Mouse (Mus musculus): Measurements from ENCODE around the gene Gins2. TPM values are rescaled to one million over a fixed set of nuclear protein-coding genes. Genes with fewer than 3 reads are reported as not detected.

Gene Gins2
- total and polyA plus RNA-seq, 3 experiments: 50.0 to 129 (median 61.2) TPM

GRCm38 (mm10) chr8:120631441-120632375 lies 42.6 kb upstream of the Gins2 start:
- DNase-seq (ENCODE audit: extremely low read depth): no peak

DNA sequence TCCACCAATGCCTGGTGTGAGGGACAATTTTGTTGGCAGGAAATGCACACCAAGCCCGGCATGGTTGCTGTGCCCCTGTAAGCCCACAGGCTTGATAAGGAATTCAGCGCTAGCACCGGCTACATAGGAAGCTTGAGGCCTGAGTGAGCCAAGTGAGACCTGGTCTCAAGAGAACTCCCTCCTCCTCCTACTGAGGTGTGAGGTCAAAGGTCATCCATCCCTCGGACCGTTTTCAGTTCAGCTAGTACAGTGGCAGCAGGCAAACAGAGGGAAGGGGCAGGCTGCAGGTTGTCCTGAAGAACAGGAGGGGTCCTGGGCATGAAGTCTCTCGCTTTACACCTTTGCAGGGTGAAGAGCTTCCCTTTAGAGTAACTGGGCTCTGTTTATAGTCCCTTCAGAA lies 41.7 kb upstream of the Gins2 start:
- no peak for DNase-seq (ENCODE audit: extremely low read depth)
- H3K9ac ChIP-seq (ENCODE audit: insufficient read depth, low read depth): no peak overlapping the region
- H3K4me3 ChIP-seq (replicated peaks in 1 of 3; ENCODE audit: low read depth in 2 of 3, low read length in 2 of 3, poor library complexity in 1 of 3): no peak overlapping the region
- H3K4me1 ChIP-seq (ENCODE audit: control insufficient read depth in 1 of 2, insufficient read depth in 2 of 2): peaks cover 6 to 10% of the 10 kb centered on the region in 2 experiments; a peak in 3 of 4 replicates
- dilution Hi-C loops (cut with MboI; ENCODE audit: extremely low pct_ligation_motif_present, extremely low pct_unique_long_range_greater_than_20kb, low sequenced_read_pairs): no loop called here
- in situ Hi-C loops (cut with MboI; ENCODE audit: low pct_ligation_motif_present, low pct_unique_long_range_greater_than_20kb, low sequenced_read_pairs): no loop called here
- H3K79me2 ChIP-seq (replicated peaks; ENCODE audit: control insufficient read depth, extremely low read depth, insufficient read depth, poor library complexity, severe bottlenecking): no peaks in the 10 kb centered on the region
- H3K27me3 ChIP-seq (replicated peaks): peaks cover 56% of the 10 kb centered on the region
- peaks cover 9% of the 10 kb centered on the region for H3K9me3 ChIP-seq (replicated peaks; ENCODE audit: low read length)
- no peak overlapping the region for H3K27ac ChIP-seq (ENCODE audit: insufficient read depth, low read depth)
- H3K4me2 ChIP-seq (ENCODE audit: insufficient read depth, low read depth, poor library complexity, severe bottlenecking): no peak overlapping the region
- no peaks in the 10 kb centered on the region for H3K36me3 ChIP-seq (replicated peaks in 1 of 2; ENCODE audit: control insufficient read depth in 1 of 2, insufficient read depth in 1 of 2, low read length in 1 of 2)
- TF ChIP-seq TBP (conservative IDR thresholded peaks at IDR 0.05; ENCODE audit: low read depth, low read length): no peak
- TF ChIP-seq MAX (IDR thresholded peaks at IDR 0.05; ENCODE audit: low read length): no peak
- TF ChIP-seq MYC (IDR thresholded peaks at IDR 0.05; ENCODE audit: low read depth, low read length): no peak
- TF ChIP-seq ZC3H11A (IDR thresholded peaks at IDR 0.05; ENCODE audit: low read depth, low read length): no peak
- TF ChIP-seq NELFE (IDR thresholded peaks at IDR 0.05; ENCODE audit: low read depth, low read length): no peak
- no peak for TF ChIP-seq NRF1 (IDR thresholded peaks at IDR 0.05; ENCODE audit: low read depth, low read length)
- TF ChIP-seq IRF4 (IDR thresholded peaks at IDR 0.05; ENCODE audit: low read depth, low read length): no peak
- TF ChIP-seq USF2 (conservative IDR thresholded peaks at IDR 0.05; ENCODE audit: low read depth, low read length): no peak
- TF ChIP-seq RAD21 (IDR thresholded peaks at IDR 0.05; ENCODE audit: low read depth, low read length): no peak
- no peak for TF ChIP-seq ELF1 (IDR thresholded peaks at IDR 0.05; ENCODE audit: low read depth, low read length)
- TF ChIP-seq BHLHE40 (IDR thresholded peaks at IDR 0.05; ENCODE audit: low read depth, low read length): no peak
- no peak for TF ChIP-seq MXI1 (IDR thresholded peaks at IDR 0.05; ENCODE audit: low read depth, low read length)
- no peak for TF ChIP-seq USF1 (IDR thresholded peaks at IDR 0.05; ENCODE audit: low read depth, low read length)
- no peak for TF ChIP-seq RCOR1 (conservative IDR thresholded peaks at IDR 0.05; ENCODE audit: low read depth, low read length)
- TF ChIP-seq MEF2A (IDR thresholded peaks at IDR 0.05; ENCODE audit: borderline replicate concordance, low read depth, low read length): no peak
- TF ChIP-seq ZKSCAN1 (IDR thresholded peaks at IDR 0.05; ENCODE audit: borderline replicate concordance, low read depth, low read length): no peak

More at GRCm38 (mm10) chr8:120631441-120632375, 42.6 kb upstream of the Gins2 start:
- Histone ChIP-seq H3K79me2 (replicated peaks; ENCODE audit: control insufficient read depth, extremely low read depth, insufficient read depth, poor library complexity, severe bottlenecking) (no peaks in the 10 kb centered on the region), H3K4me2 (ENCODE audit: insufficient read depth, low read depth, poor library complexity, severe bottlenecking) (no peak overlapping the region), H3K4me3 (replicated peaks in 1 of 3; ENCODE audit: low read depth in 2 of 3, low read length in 2 of 3, poor library complexity in 1 of 3) (no peak overlapping the region), H3K4me1 (ENCODE audit: control insufficient read depth in 1 of 2, insufficient read depth in 2 of 2) (peaks cover 6 to 10% of the 10 kb centered on the region in 2 experiments; a peak in 3 of 4 replicates), H3K27ac (ENCODE audit: insufficient read depth, low read depth) (no peak overlapping the region), H3K9me3 (replicated peaks; ENCODE audit: low read length) (peaks cover 9% of the 10 kb centered on the region), H3K9ac (ENCODE audit: insufficient read depth, low read depth) (no peak overlapping the region), H3K27me3 (replicated peaks) (peaks cover 62% of the 10 kb centered on the region), H3K36me3 (replicated peaks in 1 of 2; ENCODE audit: control insufficient read depth in 1 of 2, insufficient read depth in 1 of 2, low read length in 1 of 2) (no peaks in the 10 kb centered on the region)
- dilution Hi-C loops (cut with MboI; ENCODE audit: extremely low pct_ligation_motif_present, extremely low pct_unique_long_range_greater_than_20kb, low sequenced_read_pairs) (no loop called here), in situ Hi-C loops (cut with MboI; ENCODE audit: low pct_ligation_motif_present, low pct_unique_long_range_greater_than_20kb, low sequenced_read_pairs) (no loop called here)
- no peak for TF ChIP-seq UBTF (IDR thresholded peaks at IDR 0.05; ENCODE audit: low read depth, low read length)
- TF ChIP-seq JUN (IDR thresholded peaks at IDR 0.05; ENCODE audit: insufficient read depth, low read depth, low read length): no peak
- no peak for TF ChIP-seq MAFK (IDR thresholded peaks at IDR 0.05; ENCODE audit: insufficient replicate concordance, low read length)
- no peak for TF ChIP-seq IRF4 (IDR thresholded peaks at IDR 0.05; ENCODE audit: low read depth, low read length)
- no peak for TF ChIP-seq HCFC1 (IDR thresholded peaks at IDR 0.05; ENCODE audit: low read depth, low read length)
- no peak for TF ChIP-seq TBP (conservative IDR thresholded peaks at IDR 0.05; ENCODE audit: low read depth, low read length)
- no peak for TF ChIP-seq MEF2A (IDR thresholded peaks at IDR 0.05; ENCODE audit: borderline replicate concordance, low read depth, low read length)
- no peak for TF ChIP-seq KAT2A (IDR thresholded peaks at IDR 0.05; ENCODE audit: insufficient replicate concordance, low read length)
- no peak for TF ChIP-seq CHD1 (IDR thresholded peaks at IDR 0.05; ENCODE audit: low read depth, low read length)
- TF ChIP-seq BHLHE40 (IDR thresholded peaks at IDR 0.05; ENCODE audit: low read depth, low read length): no peak
- no peak for TF ChIP-seq USF1 (IDR thresholded peaks at IDR 0.05; ENCODE audit: low read depth, low read length)
- TF ChIP-seq ZC3H11A (IDR thresholded peaks at IDR 0.05; ENCODE audit: low read depth, low read length): no peak
- no peak for TF ChIP-seq PAX5 (IDR thresholded peaks at IDR 0.05; ENCODE audit: low read length)
- no peak for TF ChIP-seq CTCF (conservative IDR thresholded peaks at IDR 0.05 in 1 of 2, IDR thresholded peaks at IDR 0.05 in 1 of 2; ENCODE audit: low read depth in 2 of 2, low read length in 2 of 2)
- no peak for TF ChIP-seq MAX (IDR thresholded peaks at IDR 0.05; ENCODE audit: low read length)
- no peak for TF ChIP-seq CHD2 (IDR thresholded peaks at IDR 0.05; ENCODE audit: low read length)
- no peak for TF ChIP-seq NRF1 (IDR thresholded peaks at IDR 0.05; ENCODE audit: low read depth, low read length)

Data from CH12.LX (cell line).